Mouse (Mus musculus): ENCODE results near the gene Smg7.

GRCm38 (mm10) chr1:152871031-152871430 lies 31.4 kb downstream of the Smg7 start:
- TF ChIP-seq CTCF (IDR thresholded peaks at IDR 0.05; ENCODE audit: low read depth, low read length), result no peak
- no peak for TF ChIP-seq POLR2A (IDR thresholded peaks at IDR 0.05; ENCODE audit: insufficient read depth, low read length)

All from ES-Bruce4 (cell line).